Mouse (Mus musculus) liver, embryonic 11.5 days (tissue): Measurements from ENCODE around the gene Trim67. TPM values are rescaled to one million over a fixed set of nuclear protein-coding genes. Genes with fewer than 3 reads are reported as not detected.
A peak's percentile ranks its signal among the peaks of the same experiment; 100 is the strongest.

Experiments
- ATAC-seq: fragments of 200-750 bp; cut with Nextera tagmentation; replicated peaks from 2 replicates; pipeline ENCODE4 v1.8.0; 2017; ENCODE audit warnings: moderate number of reproducible peaks, mild to moderate bottlenecking, moderate TSS enrichment, moderate library complexity; ENCODE audit not compliant: low FRiP score
- DNase-seq: peaks from one replicate; pipeline ENCODE4 v3.0.0-alpha.2; 2017; ENCODE audit warnings: low spot score
- H3K27ac ChIP-seq: fragments of 300-500 bp; sonication (generic); 2 replicates; pipeline ENCODE4 v1.5.1; 2014; ENCODE audit warnings: mild to moderate bottlenecking, low read depth, low read length, control low read depth
- H3K27me3 ChIP-seq: fragments of 300-500 bp; sonication (generic); replicated peaks from 2 replicates; pipeline ENCODE4 v1.6.1; 2014; ENCODE audit warnings: low read length, mixed read lengths; ENCODE audit not compliant: control insufficient read depth, insufficient read depth
- H3K36me3 ChIP-seq: fragments of 300-500 bp; sonication (generic); 2 replicates; pipeline ENCODE4 v1.6.1; 2014; ENCODE audit warnings: mild to moderate bottlenecking, low read length, moderate library complexity, mixed read lengths; ENCODE audit not compliant: control insufficient read depth, insufficient read depth
- H3K4me1 ChIP-seq: fragments of 300-500 bp; sonication (generic); replicated peaks from 2 replicates; pipeline ENCODE4 v1.6.1; 2014; ENCODE audit warnings: low read length, mixed read lengths; ENCODE audit not compliant: control insufficient read depth, insufficient read depth
- H3K4me2 ChIP-seq: fragments of 300-500 bp; sonication (generic); 2 replicates; pipeline ENCODE4 v1.6.1; 2014; ENCODE audit warnings: mild to moderate bottlenecking, control low read depth, moderate library complexity
- H3K4me3 ChIP-seq: fragments of 300-500 bp; sonication (generic); 2 replicates; pipeline ENCODE4 v1.5.1; 2014; ENCODE audit warnings: low read depth, low read length, control low read depth
- H3K9ac ChIP-seq: fragments of 300-500 bp; sonication (generic); 2 replicates; pipeline ENCODE4 v1.6.1; 2014; ENCODE audit warnings: low read depth, low read length, control low read depth
- H3K9me3 ChIP-seq: fragments of 300-500 bp; sonication (generic); 2 replicates; pipeline ENCODE4 v1.6.1; 2016; ENCODE audit warnings: low read length, inconsistent platforms, mixed read lengths; ENCODE audit not compliant: control insufficient read depth
- WGBS: fragments of 180-500 bp; shearing (Covaris S2); extraction: QIAGEN DNeasy Blood & Tissue Kit; methylation state at CpG from one replicate; pipeline ENCODE4 v1.1.7; 2014; 5-methylcytosine and 5-hydroxymethylcytosine counted together
- polyA plus RNA-seq: library from polyadenylated mRNA; unstranded; fragments of >200 nt; fragmentation: Nextera tagmentation; extraction: Ambion mirVana; gene quantifications from 2 replicates; pipeline ENCODE4 v1.2.1, GENCODE M21; 2014

Trim67 gene
- polyA plus RNA-seq, 1 experiment from 2014 or later, result 0.05 TPM

- Histone ChIP-seq H3K4me2 (no peak overlapping the region), H3K9me3 (no peaks in the 10 kb centered on the region), H3K4me3 (no peak overlapping the region), H3K27me3 (peaks cover 33% of the 10 kb centered on the region), H3K4me1 (peaks cover 10% of the 10 kb centered on the region), H3K9ac (no peak overlapping the region), H3K27ac (no peak overlapping the region), H3K36me3 (no peaks in the 10 kb centered on the region)
- ATAC-seq (no peak), DNase-seq (no peak)
- 41% methylated on average over 2 of the region's 2 CpGs for WGBS
Observed at GRCm38 (mm10) chr8:124756153-124756552, 36.7 kb upstream of the Trim67 start.

- WGBS, result 60% methylated on average over 5 of the region's 5 CpGs
Observed at GRCm38 (mm10) chr8:124756601-124757000, 36.3 kb upstream of the Trim67 start.

GRCm38 (mm10) chr8:124758544-124758943 lies 34.3 kb upstream of the Trim67 start:
- no peak overlapping the region for H3K27ac ChIP-seq
- H3K4me2 ChIP-seq, result no peak overlapping the region
- 27% methylated on average over 3 of the region's 3 CpGs for WGBS
- no peaks in the 10 kb centered on the region for H3K36me3 ChIP-seq
- ATAC-seq (no peak), DNase-seq (no peak)
- H3K27me3 ChIP-seq, result peaks cover 9% of the 10 kb centered on the region
- H3K4me1 ChIP-seq, result peaks cover 5% of the 10 kb centered on the region; the same call in 1 of the 2 replicates
- H3K9me3 ChIP-seq, result no peaks in the 10 kb centered on the region
- no peak overlapping the region for H3K4me3 ChIP-seq
- no peak overlapping the region for H3K9ac ChIP-seq

More at GRCm38 (mm10) chr8:124756601-124757000, 36.3 kb upstream of the Trim67 start:
- Histone ChIP-seq H3K9ac (no peak overlapping the region), H3K36me3 (no peaks in the 10 kb centered on the region), H3K4me3 (no peak overlapping the region), H3K4me1 (peaks cover 10% of the 10 kb centered on the region), H3K27me3 (peaks cover 28% of the 10 kb centered on the region), H3K4me2 (no peak overlapping the region), H3K27ac (no peak overlapping the region), H3K9me3 (no peaks in the 10 kb centered on the region)
- no peak for DNase-seq
- ATAC-seq, result no peak

- Histone ChIP-seq H3K4me2 (no peak overlapping the region), H3K27me3 (no peaks in the 10 kb centered on the region; the same call in 1 of the 2 replicates), H3K9me3 (no peaks in the 10 kb centered on the region), H3K27ac (no peak overlapping the region), H3K4me3 (no peak overlapping the region), H3K9ac (no peak overlapping the region), H3K4me1 (no peaks in the 10 kb centered on the region), H3K36me3 (no peaks in the 10 kb centered on the region)
- DNase-seq, result no peak
- 68% methylated on average over 7 of the region's 7 CpGs for WGBS
- no peak for ATAC-seq
Observed at GRCm38 (mm10) chr8:124763061-124763460, 29.8 kb upstream of the Trim67 start.

GRCm38 (mm10) chr8:124772389-124772788 lies 20.5 kb upstream of the Trim67 start:
- Histone ChIP-seq H3K4me1 (no peaks in the 10 kb centered on the region), H3K9me3 (no peaks in the 10 kb centered on the region), H3K4me3 (no peak overlapping the region), H3K9ac (no peak overlapping the region), H3K27ac (no peak overlapping the region), H3K27me3 (0 out of 2 replicates have a peak, but pooled peaks cover 6% of the 10 kb centered on the region), H3K4me2 (no peak overlapping the region), H3K36me3 (no peaks in the 10 kb centered on the region)
- DNase-seq (no peak), ATAC-seq (no peak)
- 58% methylated on average over 2 of the region's 2 CpGs for WGBS

GRCm38 (mm10) chr8:124775695-124776094 lies 17.2 kb upstream of the Trim67 start:
- Histone ChIP-seq H3K27ac (no peak overlapping the region), H3K4me2 (peak overlapping the region; percentile 40), H3K4me3 (no peak overlapping the region), H3K9me3 (no peaks in the 10 kb centered on the region), H3K4me1 (no peaks in the 10 kb centered on the region), H3K9ac (no peak overlapping the region), H3K27me3 (0 out of 2 replicates have a peak, but pooled peaks cover 6% of the 10 kb centered on the region), H3K36me3 (no peaks in the 10 kb centered on the region)
- peak; percentile 66 for DNase-seq
- no peak; the same call in 1 of the 2 replicates for ATAC-seq
- WGBS, result 14% methylated on average over 16 of the region's 16 CpGs

GRCm38 (mm10) chr8:124780236-124780635 lies 12.7 kb upstream of the Trim67 start:
- 13% methylated on average over 7 of the region's 7 CpGs for WGBS
- no peak overlapping the region for H3K4me2 ChIP-seq
- no peaks in the 10 kb centered on the region for H3K9me3 ChIP-seq
- H3K4me1 ChIP-seq, result no peaks in the 10 kb centered on the region; the same call in 1 of the 2 replicates
- H3K9ac ChIP-seq, result no peak overlapping the region
- no peak for DNase-seq
- no peak overlapping the region for H3K27ac ChIP-seq
- ATAC-seq, result no peak
- H3K36me3 ChIP-seq, result no peaks in the 10 kb centered on the region
- peaks cover 4% of the 10 kb centered on the region; the same call in 1 of the 2 replicates for H3K27me3 ChIP-seq
- H3K4me3 ChIP-seq, result no peak overlapping the region

- Histone ChIP-seq H3K9ac (no peak overlapping the region), H3K4me2 (no peak overlapping the region), H3K27me3 (peaks cover 4% of the 10 kb centered on the region; the same call in 1 of the 2 replicates), H3K4me1 (no peaks in the 10 kb centered on the region; the same call in 1 of the 2 replicates), H3K36me3 (no peaks in the 10 kb centered on the region), H3K9me3 (no peaks in the 10 kb centered on the region), H3K27ac (no peak overlapping the region), H3K4me3 (no peak overlapping the region)
- WGBS, result 69% methylated on average over 3 of the region's 3 CpGs
- DNase-seq (no peak), ATAC-seq (no peak)
Observed at GRCm38 (mm10) chr8:124782431-124782830, 10.5 kb upstream of the Trim67 start.

GRCm38 (mm10) chr8:124783228-124783627 lies 9.7 kb upstream of the Trim67 start:
- Histone ChIP-seq H3K4me2 (no peak overlapping the region), H3K9me3 (no peaks in the 10 kb centered on the region), H3K36me3 (no peaks in the 10 kb centered on the region), H3K4me1 (no peaks in the 10 kb centered on the region; the same call in 1 of the 2 replicates), H3K27me3 (peaks cover 4% of the 10 kb centered on the region; the same call in 1 of the 2 replicates), H3K27ac (no peak overlapping the region), H3K9ac (no peak overlapping the region), H3K4me3 (no peak overlapping the region)
- ATAC-seq, result no peak
- no peak for DNase-seq
- WGBS, result 83% methylated on average over 15 of the region's 15 CpGs
